Mouse (Mus musculus): ENCODE measurements around the gene Slc22a6.

Gene Slc22a6

DNA sequence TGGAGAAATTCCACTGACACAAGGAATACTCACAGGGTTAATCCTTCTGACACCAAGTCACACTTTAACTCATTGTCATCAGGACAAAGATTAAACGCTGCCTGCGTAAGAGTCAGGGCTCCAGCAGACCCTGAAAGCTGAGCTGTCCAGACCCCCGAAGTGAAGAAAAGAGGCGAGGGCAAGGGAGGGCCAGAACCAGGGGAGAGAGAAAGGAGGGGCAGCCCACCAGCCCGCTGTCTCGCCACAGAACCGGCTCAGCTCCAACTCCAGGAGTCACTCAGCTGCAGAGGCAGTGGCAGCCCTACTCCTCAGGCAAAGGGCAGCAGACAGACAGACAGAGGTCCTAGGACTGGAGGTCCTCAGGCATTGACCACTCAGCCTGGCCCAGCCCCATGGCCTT is at the start of gene Slc22a6:
TSS of gene Slc22a6 (plus strand) at position 136 of the 400 bp plus-strand sequence.
- in situ Hi-C loops (cut with MboI; ENCODE audit: low pct_unique_long_range_greater_than_20kb in 1 of 2, low sequenced_read_pairs in 2 of 2, unreplicated experiment in 1 of 2): no loop called here

DNA sequence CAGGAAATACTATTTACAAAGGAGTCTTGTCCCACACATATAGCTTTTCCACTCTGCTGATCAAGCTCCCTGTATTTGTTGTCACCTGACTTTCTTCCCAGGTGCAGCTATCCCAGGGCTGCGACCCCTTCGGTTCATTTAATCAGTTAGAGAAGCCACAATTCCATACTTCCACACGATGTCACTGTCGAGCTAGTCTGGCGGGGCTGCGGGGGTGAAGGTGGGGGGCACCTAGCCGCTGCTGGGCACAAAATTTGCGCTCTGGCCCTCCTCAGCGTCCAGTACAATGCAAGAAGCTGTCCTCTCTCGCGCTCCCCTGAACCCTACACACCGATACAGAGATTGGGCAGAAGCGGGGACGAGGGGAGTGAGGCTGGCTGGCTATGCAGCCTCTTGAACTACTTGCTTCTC is 48.4 kb upstream of the Slc22a6 start:
- in situ Hi-C loops (cut with MboI; ENCODE audit: low pct_unique_long_range_greater_than_20kb in 1 of 2, low sequenced_read_pairs in 2 of 2, unreplicated experiment in 1 of 2): no loop called here

DNA sequence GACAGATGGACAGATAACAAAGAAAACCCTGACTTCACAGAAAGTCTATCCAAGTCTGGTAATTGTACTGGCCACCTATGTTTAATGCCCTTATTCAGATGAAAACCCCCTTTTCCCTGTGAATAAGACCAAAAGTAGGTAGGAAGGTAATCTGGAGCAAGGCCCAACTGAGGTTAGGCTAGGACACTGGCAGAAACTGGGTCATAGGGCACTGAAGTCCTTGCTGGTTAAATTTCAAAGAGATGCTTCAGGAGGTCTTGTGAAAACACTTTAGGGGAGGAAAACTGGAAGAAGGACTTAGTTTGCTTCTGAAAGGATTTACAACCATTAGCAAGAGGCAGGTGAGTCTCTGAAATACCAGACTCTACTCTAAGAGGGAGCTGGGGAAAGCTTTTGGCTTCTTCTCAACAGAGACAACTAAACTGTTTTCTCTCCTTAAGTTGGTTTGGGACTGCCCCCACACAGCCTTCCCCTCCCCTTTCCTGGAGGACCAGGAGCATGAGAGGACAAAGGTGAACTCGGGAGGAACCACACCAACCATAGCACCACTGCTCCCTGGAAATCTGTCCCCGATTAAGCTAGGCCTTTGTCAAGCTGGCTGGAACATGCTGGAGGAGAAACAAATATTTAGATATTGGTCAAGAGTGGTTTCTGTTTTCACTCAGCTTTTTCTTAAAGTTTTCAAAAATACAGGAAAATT is 47.3 kb upstream of the Slc22a6 start:
- in situ Hi-C loops (cut with MboI; ENCODE audit: low pct_unique_long_range_greater_than_20kb in 1 of 2, low sequenced_read_pairs in 2 of 2, unreplicated experiment in 1 of 2): no loop called here

GRCm38 (mm10) chr19:8571746-8572145 is 46.1 kb upstream of the Slc22a6 start:
- in situ Hi-C loops (cut with MboI; ENCODE audit: low pct_unique_long_range_greater_than_20kb in 1 of 2, low sequenced_read_pairs in 2 of 2, unreplicated experiment in 1 of 2): no loop called here

DNA sequence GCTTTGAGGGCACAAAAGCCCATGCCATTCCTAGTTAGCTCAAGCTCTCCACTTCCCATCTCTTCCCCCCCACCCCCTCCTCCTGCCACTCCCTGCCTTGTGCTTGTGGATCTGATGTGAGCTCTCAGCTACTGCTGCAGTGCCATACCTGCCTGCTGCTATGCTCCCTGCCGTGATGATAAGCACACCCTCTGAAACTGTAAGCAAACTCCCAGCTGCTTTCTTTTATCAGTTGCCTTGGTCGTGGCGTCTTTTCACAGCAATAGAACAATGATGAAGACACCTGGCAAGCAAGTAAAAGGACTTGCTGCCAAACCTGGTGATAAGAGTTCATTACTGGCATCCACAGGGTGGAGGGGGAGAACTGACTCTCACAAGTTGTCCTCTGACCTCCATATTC is 45.4 kb upstream of the Slc22a6 start:
- in situ Hi-C loops (cut with MboI; ENCODE audit: low pct_unique_long_range_greater_than_20kb in 1 of 2, low sequenced_read_pairs in 2 of 2, unreplicated experiment in 1 of 2): no loop called here

DNA sequence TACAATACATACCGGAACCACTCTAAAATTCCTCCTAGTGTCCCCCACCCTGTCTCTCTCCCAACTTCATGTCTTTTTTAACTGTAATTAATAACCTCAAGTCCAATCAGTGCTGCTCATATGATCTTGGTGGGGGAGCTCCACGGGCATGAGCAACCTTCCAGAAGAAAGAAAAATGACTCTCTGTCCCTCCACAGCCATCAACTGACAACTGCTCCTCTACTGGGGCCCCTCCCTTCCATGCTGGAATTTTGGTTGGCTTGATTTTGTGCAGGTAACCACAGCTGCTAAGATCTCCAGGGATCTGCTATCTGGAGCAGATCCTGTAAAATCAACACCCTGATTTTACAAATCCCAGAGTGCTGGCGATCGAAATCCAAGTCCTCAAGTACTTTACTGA is 40.4 kb upstream of the Slc22a6 start:
- in situ Hi-C loops (cut with MboI; ENCODE audit: low pct_unique_long_range_greater_than_20kb in 1 of 2, low sequenced_read_pairs in 2 of 2, unreplicated experiment in 1 of 2): loop anchor here (5.0 kb wide), 2 partner anchors 100 to 115 kb away; no protein-coding TSS in a partner anchor

DNA sequence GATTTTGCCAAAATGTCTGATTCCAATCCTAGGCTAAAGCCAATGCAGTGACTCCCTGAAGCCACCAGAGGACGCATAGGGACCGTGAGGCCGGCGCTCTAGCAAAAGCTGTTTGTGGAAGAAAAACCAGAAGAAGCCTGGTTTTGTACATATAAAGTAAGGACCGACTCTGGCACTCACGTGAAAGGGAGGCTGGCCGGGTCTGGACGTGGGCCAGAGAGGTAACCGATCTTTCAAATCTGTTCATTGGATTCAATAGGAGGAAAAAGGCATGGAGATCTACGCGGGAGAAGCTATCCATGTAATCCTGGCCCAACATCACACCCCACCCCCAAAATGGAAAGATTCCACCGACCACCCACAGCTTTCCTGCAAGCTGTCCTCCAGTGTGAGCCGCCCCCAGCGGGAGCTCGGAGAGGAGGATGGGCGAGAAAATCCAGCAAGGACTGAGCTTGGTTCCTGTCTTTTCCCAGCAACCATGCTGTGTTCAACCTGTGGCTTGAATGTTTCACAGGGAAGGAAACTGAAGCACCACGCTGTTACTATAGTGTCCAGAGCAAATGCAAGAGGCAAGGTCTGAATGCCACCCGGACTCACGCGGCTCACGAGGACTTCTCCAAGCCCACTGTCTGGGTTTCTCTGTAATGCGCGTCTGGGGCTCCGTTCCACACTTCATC is 39.4 kb upstream of the Slc22a6 start:
- in situ Hi-C loops (cut with MboI; ENCODE audit: low pct_unique_long_range_greater_than_20kb in 1 of 2, low sequenced_read_pairs in 2 of 2, unreplicated experiment in 1 of 2): loop anchor here (5.0 kb wide), 2 partner anchors 99 to 114 kb away; no protein-coding TSS in a partner anchor

GRCm38 (mm10) chr19:8578970-8579342 is 38.9 kb upstream of the Slc22a6 start:
- in situ Hi-C loops (cut with MboI; ENCODE audit: low pct_unique_long_range_greater_than_20kb in 1 of 2, low sequenced_read_pairs in 2 of 2, unreplicated experiment in 1 of 2): loop anchor here (5.0 kb wide), 2 partner anchors 98 to 113 kb away; no protein-coding TSS in a partner anchor

DNA sequence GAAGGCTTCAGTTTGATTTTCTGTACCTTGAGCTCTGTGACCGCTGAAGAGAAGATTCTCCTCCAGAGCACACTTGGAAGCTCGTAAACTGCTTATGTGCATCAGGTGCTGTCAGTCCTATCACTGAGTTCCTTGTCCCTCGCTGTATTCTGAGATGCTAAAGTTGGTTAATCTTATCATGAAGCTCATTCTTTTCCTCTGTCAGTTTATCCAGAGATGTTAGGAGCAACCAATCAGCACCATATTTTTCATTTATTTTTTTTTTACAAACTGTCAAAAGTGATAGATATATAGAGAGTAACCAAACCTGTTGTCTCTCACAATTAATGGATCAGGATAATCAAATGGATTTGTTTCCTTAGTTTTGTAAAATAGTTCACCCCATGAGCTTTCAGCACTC is 32.5 kb upstream of the Slc22a6 start:
- in situ Hi-C loops (cut with MboI; ENCODE audit: low pct_unique_long_range_greater_than_20kb in 1 of 2, low sequenced_read_pairs in 2 of 2, unreplicated experiment in 1 of 2): no loop called here

GRCm38 (mm10) chr19:8585899-8586298 is 31.9 kb upstream of the Slc22a6 start:
- in situ Hi-C loops (cut with MboI; ENCODE audit: low pct_unique_long_range_greater_than_20kb in 1 of 2, low sequenced_read_pairs in 2 of 2, unreplicated experiment in 1 of 2): no loop called here

GRCm38 (mm10) chr19:8586350-8586749 is 31.5 kb upstream of the Slc22a6 start:
- in situ Hi-C loops (cut with MboI; ENCODE audit: low pct_unique_long_range_greater_than_20kb in 1 of 2, low sequenced_read_pairs in 2 of 2, unreplicated experiment in 1 of 2): no loop called here

DNA sequence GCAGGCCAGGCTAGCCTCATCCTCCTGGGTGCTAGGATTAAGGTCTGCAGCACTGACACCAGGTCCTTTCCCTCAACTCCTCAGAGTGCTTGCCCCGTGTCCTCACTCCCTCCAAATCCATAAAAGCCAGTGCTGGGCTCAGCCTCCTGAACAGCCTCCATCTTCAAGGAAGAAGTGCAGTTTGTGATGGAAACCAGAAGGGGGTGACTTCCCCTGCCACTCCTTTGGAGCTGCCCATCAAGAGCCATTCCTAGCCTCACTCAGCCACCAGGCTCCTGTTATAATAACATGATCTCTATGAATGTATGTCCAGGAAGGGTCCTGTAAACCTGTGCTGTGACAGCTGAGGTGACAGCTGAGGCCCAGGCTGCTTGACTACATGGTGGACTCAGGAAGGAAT is 30.5 kb upstream of the Slc22a6 start:
- in situ Hi-C loops (cut with MboI; ENCODE audit: low pct_unique_long_range_greater_than_20kb in 1 of 2, low sequenced_read_pairs in 2 of 2, unreplicated experiment in 1 of 2): no loop called here

- in situ Hi-C loops (cut with MboI; ENCODE audit: low pct_unique_long_range_greater_than_20kb in 1 of 2, low sequenced_read_pairs in 2 of 2, unreplicated experiment in 1 of 2): no loop called here
These were observed 26.9 kb upstream of the Slc22a6 start, which contains the start of gene Slc22a8 for GRCm38 (mm10) chr19:8590954-8591353. TSS of gene Slc22a8 (plus strand) at chr19:8591254.

DNA sequence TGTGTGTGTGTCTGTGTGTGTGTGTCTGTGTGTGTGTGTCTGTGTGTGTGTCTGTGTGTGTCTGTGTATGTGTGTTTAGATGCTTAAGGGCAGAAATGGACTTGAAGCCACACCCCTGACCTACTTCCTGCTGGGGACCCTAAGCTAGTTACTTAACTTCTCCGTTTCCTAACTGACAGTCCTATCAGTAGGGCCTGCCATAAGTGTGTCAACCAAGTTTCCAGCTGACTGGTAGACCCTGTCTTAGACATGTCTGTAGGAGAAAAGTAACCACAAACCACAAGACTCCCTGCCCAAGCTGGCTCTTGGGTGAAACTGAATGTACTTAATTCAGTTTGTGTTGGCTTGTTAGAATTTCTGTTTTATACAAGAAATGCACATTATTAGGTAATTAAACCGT is 25.7 kb upstream of the Slc22a6 start:
- in situ Hi-C loops (cut with MboI; ENCODE audit: low pct_unique_long_range_greater_than_20kb in 1 of 2, low sequenced_read_pairs in 2 of 2, unreplicated experiment in 1 of 2): no loop called here

GRCm38 (mm10) chr19:8592873-8593408 is 24.9 kb upstream of the Slc22a6 start:
- in situ Hi-C loops (cut with MboI; ENCODE audit: low pct_unique_long_range_greater_than_20kb in 1 of 2, low sequenced_read_pairs in 2 of 2, unreplicated experiment in 1 of 2): no loop called here

GRCm38 (mm10) chr19:8593833-8594232 is 24.0 kb upstream of the Slc22a6 start:
- in situ Hi-C loops (cut with MboI; ENCODE audit: low pct_unique_long_range_greater_than_20kb in 1 of 2, low sequenced_read_pairs in 2 of 2, unreplicated experiment in 1 of 2): no loop called here

DNA sequence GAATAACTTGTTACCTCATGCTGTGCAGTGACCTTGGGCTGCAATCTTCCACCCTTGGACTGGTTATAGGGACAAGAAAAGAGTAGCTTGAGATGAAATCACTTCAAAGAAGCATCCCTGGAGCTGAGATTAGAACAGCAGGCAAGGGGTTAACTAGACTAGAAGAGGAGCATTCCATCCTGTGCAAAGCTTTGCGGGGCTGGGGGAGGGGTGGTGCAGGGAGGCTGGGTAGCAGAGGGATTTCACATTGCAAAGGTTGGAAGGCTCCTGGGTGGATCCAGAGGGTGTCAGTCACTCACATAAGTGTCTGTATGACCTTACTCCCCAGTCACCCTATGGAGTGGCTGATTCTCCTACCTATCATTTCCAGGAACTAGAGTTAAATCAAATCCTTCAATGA is 23.3 kb upstream of the Slc22a6 start:
- in situ Hi-C loops (cut with MboI; ENCODE audit: low pct_unique_long_range_greater_than_20kb in 1 of 2, low sequenced_read_pairs in 2 of 2, unreplicated experiment in 1 of 2): no loop called here

- in situ Hi-C loops (cut with MboI; ENCODE audit: low pct_unique_long_range_greater_than_20kb in 1 of 2, low sequenced_read_pairs in 2 of 2, unreplicated experiment in 1 of 2): no loop called here
These were observed 20.6 kb upstream of the Slc22a6 start for GRCm38 (mm10) chr19:8597269-8597668.

- in situ Hi-C loops (cut with MboI; ENCODE audit: low pct_unique_long_range_greater_than_20kb in 1 of 2, low sequenced_read_pairs in 2 of 2, unreplicated experiment in 1 of 2): no loop called here
These were observed 18.6 kb upstream of the Slc22a6 start for GRCm38 (mm10) chr19:8599229-8599628.

DNA sequence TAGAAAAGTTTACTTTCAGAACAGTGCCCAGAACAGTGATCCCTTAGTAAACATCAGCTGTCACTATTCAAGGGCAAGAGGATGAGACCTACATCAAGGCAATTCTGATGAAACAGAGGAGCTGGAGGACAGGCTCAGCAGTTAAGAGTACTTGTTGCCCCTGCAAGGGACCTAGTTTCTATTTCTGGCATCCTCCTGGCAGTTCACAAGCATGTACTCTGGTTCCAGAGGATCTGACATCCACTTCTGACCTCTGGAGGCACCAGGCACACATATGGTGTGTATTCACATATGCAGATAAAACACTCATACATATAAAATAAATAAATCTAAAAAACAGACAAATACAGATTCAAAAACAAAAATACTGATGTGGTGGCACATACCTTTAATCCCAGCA is 15.9 kb upstream of the Slc22a6 start:
- in situ Hi-C loops (cut with MboI; ENCODE audit: low pct_unique_long_range_greater_than_20kb in 1 of 2, low sequenced_read_pairs in 2 of 2, unreplicated experiment in 1 of 2): no loop called here

All from mouse embryonic stem cell (cell line).